ENCODE assay signal across 22 mouse cellular contexts in the genomic region with DNA sequence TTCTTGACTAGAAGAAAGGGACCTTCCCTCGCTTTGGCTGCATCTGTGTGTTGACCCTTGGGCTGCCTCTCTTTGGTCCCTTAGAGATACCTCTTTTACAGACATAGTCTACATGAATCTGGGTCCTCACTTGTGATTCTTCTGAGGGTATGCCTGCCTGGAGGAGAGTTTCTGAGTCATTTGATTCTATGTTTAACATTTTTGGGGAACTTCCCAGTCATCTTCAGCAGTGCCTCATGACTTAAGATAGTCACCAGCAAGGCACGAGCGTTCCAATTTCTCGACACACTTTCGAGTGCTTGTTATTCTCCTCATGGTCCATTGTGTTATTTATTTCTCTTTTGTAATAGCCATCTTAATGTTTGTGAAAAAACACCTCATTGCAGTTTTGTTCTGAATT.
DNase-seq lines count a peak whose midpoint lies in the region; ATAC-seq and TF ChIP-seq lines count a peak whose summit lies in the region.
"Had no signal": no experiment of that assay in that cellular context is flagged by ENCODE, and none has a peak within 500 bp of the region (broad histone marks: within the 10 kb centered on the region; RNA-seq: fewer than 3 reads in every experiment).

No protein-coding gene starts in this region.

- no peaks in the 10 kb centered on the region for H3K27me3 ChIP-seq in heart, adult 2 months (ENCODE audit: control insufficient read depth, insufficient read depth, low read length)
- H3K27me3 ChIP-seq in forebrain, embryonic 16.5 days (replicated peaks; ENCODE audit: control insufficient read depth, insufficient read depth, low read length) = no peaks in the 10 kb centered on the region
- H3K27me3 ChIP-seq: intestine, embryonic 15.5 days; liver, embryonic 13.5 days had no signal

- TF ChIP-seq POLR2A in heart, adult 2 months (IDR thresholded peaks at IDR 0.05; ENCODE audit: insufficient read depth, low read depth, low read length) = no peak

- no peak overlapping the region for H3K27ac ChIP-seq in heart, adult 2 months
- no peak overlapping the region for H3K27ac ChIP-seq in forebrain, embryonic 16.5 days (ENCODE audit: low read length)
- H3K27ac ChIP-seq: gastrocnemius, adult 2 months; heart, embryonic 10.5 days; intestine, embryonic 15.5 days; liver, embryonic 13.5 days had no signal

- no peak for TF ChIP-seq EP300 in heart, adult 2 months (IDR thresholded peaks at IDR 0.05; ENCODE audit: insufficient read depth, low read depth, low read length)

- no peak for TF ChIP-seq CTCF in heart, adult 2 months (IDR thresholded peaks at IDR 0.05)

- H3K4me3 ChIP-seq in heart, adult 2 months = no peak overlapping the region
- H3K4me3 ChIP-seq in forebrain, embryonic 16.5 days (replicated peaks; ENCODE audit: low read length) = no peak overlapping the region
- H3K4me3 ChIP-seq: gastrocnemius, adult 2 months; heart, embryonic 10.5 days; intestine, embryonic 15.5 days; liver, embryonic 13.5 days had no signal

- ATAC-seq in forebrain, embryonic 16.5 days = no peak
- ATAC-seq: activated CD4-positive, CD25-positive, alpha-beta regulatory T cell, adult 4 months; forebrain, embryonic 14.5 days; hindbrain, embryonic 16.5 days; intestine, embryonic 15.5 days had no signal

- no peaks in the 10 kb centered on the region for H3K9me3 ChIP-seq in forebrain, embryonic 16.5 days (ENCODE audit: control insufficient read depth, low read length)
- H3K9me3 ChIP-seq: heart, embryonic 10.5 days; intestine, embryonic 15.5 days; liver, embryonic 13.5 days had no signal

- no peaks in the 10 kb centered on the region for H3K79me2 ChIP-seq in heart, adult 2 months (replicated peaks; ENCODE audit: control insufficient read depth, insufficient read depth, low read length)

- WGBS in heart, adult 2 months = 79% methylated on average over 5 of the region's 5 CpGs
- 88% methylated on average over 5 of the region's 5 CpGs for WGBS in forebrain, embryonic 16.5 days

- DNase-seq in left cerebral cortex, adult 18-20 months (ENCODE audit: low spot score in 2 of 2) = peak; percentile 38 to 57
- DNase-seq in left cerebral cortex, postnatal 10 days (ENCODE audit: extremely low spot score in 1 of 2, low spot score in 2 of 2) = no peak
- peak; percentile 86 for DNase-seq in brain, adult 2 months (ENCODE audit: low read depth, low spot score)
- DNase-seq in left cerebral cortex, postnatal 36 days (ENCODE audit: low spot score in 2 of 2) = peak; percentile 37 to 39
- DNase-seq in right cerebral cortex, postnatal 25 days = peak; percentile 31
- DNase-seq in heart, adult 2 months = no peak
- DNase-seq: adrenal gland, adult 8-10 months; cerebellum, adult 8-10 months; cerebellum, postnatal 36 days; kidney, adult 8-10 months; layer of hippocampus, postnatal 36 days; liver, embryonic 13.5 days; midbrain, embryonic 14.5 days; spleen, adult 18-20 months had no signal

- no peak overlapping the region for H3K4me2 ChIP-seq in forebrain, embryonic 16.5 days (ENCODE audit: low read length)
- H3K4me2 ChIP-seq: intestine, embryonic 15.5 days; liver, embryonic 13.5 days; lung, embryonic 14.5 days had no signal

- no peaks in the 10 kb centered on the region for H3K4me1 ChIP-seq in heart, adult 2 months (ENCODE audit: control insufficient read depth, insufficient read depth, low read length)
- H3K4me1 ChIP-seq in forebrain, embryonic 16.5 days (replicated peaks; ENCODE audit: control insufficient read depth, insufficient read depth, low read length) = no peaks in the 10 kb centered on the region
- H3K4me1 ChIP-seq: heart, embryonic 10.5 days; intestine, embryonic 15.5 days; liver, embryonic 13.5 days had no signal

- no peaks in the 10 kb centered on the region for H3K36me3 ChIP-seq in heart, adult 2 months (ENCODE audit: control insufficient read depth, insufficient read depth, low read length)
- no peaks in the 10 kb centered on the region for H3K36me3 ChIP-seq in forebrain, embryonic 16.5 days (ENCODE audit: control insufficient read depth, insufficient read depth)
- H3K36me3 ChIP-seq: heart, embryonic 10.5 days; intestine, embryonic 15.5 days; liver, embryonic 13.5 days had no signal

- no peak overlapping the region for H3K9ac ChIP-seq in heart, adult 2 months (ENCODE audit: low read depth, low read length)
- no peak overlapping the region for H3K9ac ChIP-seq in forebrain, embryonic 16.5 days (replicated peaks; ENCODE audit: low read depth, low read length)
- H3K9ac ChIP-seq: intestine, embryonic 15.5 days; liver, embryonic 13.5 days; lung, embryonic 14.5 days had no signal

- intact Hi-C loops in left cerebral cortex, postnatal 10 days (cut with DNase I) = no loop called here
- intact Hi-C loops in left cerebral cortex, postnatal 36 days (cut with DNase I) = no loop called here
- intact Hi-C loops in heart, adult 2 months (cut with DNase I) = no loop called here

Comparison
In these comparisons a context has a peak if more than half of its experiments do, and no peak if none do; other contexts are left out.
1. DNase-seq: peak in left cerebral cortex, adult 18-20 months (2 of 2), brain, adult 2 months (single experiment), left cerebral cortex, postnatal 36 days (2 of 2) and right cerebral cortex, postnatal 25 days (single experiment); none in left cerebral cortex, postnatal 10 days (0 of 2) and heart, adult 2 months (0 of 2).